Mouse (Mus musculus): ENCODE measurements around the gene Cd27. TPM values are rescaled to one million over a fixed set of nuclear protein-coding genes. Genes with fewer than 3 reads are reported as not detected.

Gene Cd27
- total RNA-seq, 2 experiments from 2014 or later, result not detected

Small RNA genes within 50 kb of the gene (microRNA-seq; reads per million reads assigned to microRNA genes)
- gene Mir3098 (0.25 to 1.3 reads per million in 2 experiments), gene Mir8113 (0 reads per million in 2 experiments)

Other genes with a start within 250 kb of the Cd27 start
- 100 to 1,000 TPM; 169 to 181 TPM for gene Pianp, start 240.3 kb downstream of the Cd27 start, total RNA-seq (2021)
- 10 to 100 TPM; 38.4 to 44.1 TPM for gene Zfp384, start 227.9 kb downstream of the Cd27 start, total RNA-seq (2021)
- gene Ing4, start 197.2 kb downstream of the Cd27 start, total RNA-seq (2021), result 10 to 100 TPM; 54.0 to 62.1 TPM
- 10 to 100 TPM in 1 of 2 experiments, 1 to 10 TPM in 1; 8.4 to 12.3 TPM for gene Acrbp, start 187.3 kb downstream of the Cd27 start, total RNA-seq (2021)
- gene Lpar5, start 169.1 kb downstream of the Cd27 start, total RNA-seq (2021), result under 1 TPM; 0.60 to 0.96 TPM
- 100 to 1,000 TPM; 154 to 161 TPM for gene Chd4, start 141.0 kb downstream of the Cd27 start, total RNA-seq (2021)
- 10 to 100 TPM; 27.1 to 28.0 TPM for gene Nop2, start 105.1 kb downstream of the Cd27 start, total RNA-seq (2021)
- gene Iffo1, start 91.8 kb downstream of the Cd27 start, total RNA-seq (2021), result 10 to 100 TPM; 52.7 to 63.0 TPM
- gene Gapdh, start 70.5 kb downstream of the Cd27 start, total RNA-seq (2021), result 1,000 to 10,000 TPM; 2,469 to 2,584 TPM
- gene Ncapd2, start 45.3 kb downstream of the Cd27 start, total RNA-seq (2021), result 10 to 100 TPM; 18.9 to 25.6 TPM
- gene Mrpl51, start 45.2 kb downstream of the Cd27 start, total RNA-seq (2021), result 10 to 100 TPM; 70.4 to 73.6 TPM
- 10 to 100 TPM; 87.8 to 97.9 TPM for gene Vamp1, start 21.5 kb downstream of the Cd27 start, total RNA-seq (2021)
- gene Tapbpl, start 5.2 kb downstream of the Cd27 start, total RNA-seq (2021), result 1 to 10 TPM; 3.5 to 4.0 TPM
- gene Tuba3a, start 49.0 kb upstream of the Cd27 start, total RNA-seq (2021), result not detected
- 1 to 10 TPM; 8.1 to 9.9 TPM for gene Ltbr, start 76.9 kb upstream of the Cd27 start, total RNA-seq (2021)
- gene Scnn1a, start 83.6 kb upstream of the Cd27 start, total RNA-seq (2021), result 1 to 10 TPM; 2.4 to 2.6 TPM
- gene Tnfrsf1a, start 112.4 kb upstream of the Cd27 start, total RNA-seq (2021), result 10 to 100 TPM; 11.5 to 12.7 TPM
- gene Plekhg6, start 143.8 kb upstream of the Cd27 start, total RNA-seq (2021), result under 1 TPM; 0.25 to 0.39 TPM